Mouse (Mus musculus): ENCODE data around the gene Bahcc1.

GRCm38 (mm10) chr11:120183708-120184107 is 49.0 kb upstream of the Bahcc1 start:
- no peak for TF ChIP-seq CTCF (conservative IDR thresholded peaks at IDR 0.05; ENCODE audit: low read length)
- TF ChIP-seq NANOG (IDR thresholded peaks at IDR 0.05; ENCODE audit: borderline replicate concordance, low read length), result no peak
- no peak for TF ChIP-seq POU5F1 (IDR thresholded peaks at IDR 0.05; ENCODE audit: borderline replicate concordance, low read length)

Data from E14TG2a.4 (cell line).